Mouse (Mus musculus) Muller cell, postnatal 12 days (primary cell): ENCODE measurements around the gene Pigz.

Source experiments
- DNase-seq: peaks from one replicate; pipeline ENCODE4 v3.0.0-alpha.2; 2015; ENCODE audit errors: inconsistent ontology term

The Pigz gene

DNA sequence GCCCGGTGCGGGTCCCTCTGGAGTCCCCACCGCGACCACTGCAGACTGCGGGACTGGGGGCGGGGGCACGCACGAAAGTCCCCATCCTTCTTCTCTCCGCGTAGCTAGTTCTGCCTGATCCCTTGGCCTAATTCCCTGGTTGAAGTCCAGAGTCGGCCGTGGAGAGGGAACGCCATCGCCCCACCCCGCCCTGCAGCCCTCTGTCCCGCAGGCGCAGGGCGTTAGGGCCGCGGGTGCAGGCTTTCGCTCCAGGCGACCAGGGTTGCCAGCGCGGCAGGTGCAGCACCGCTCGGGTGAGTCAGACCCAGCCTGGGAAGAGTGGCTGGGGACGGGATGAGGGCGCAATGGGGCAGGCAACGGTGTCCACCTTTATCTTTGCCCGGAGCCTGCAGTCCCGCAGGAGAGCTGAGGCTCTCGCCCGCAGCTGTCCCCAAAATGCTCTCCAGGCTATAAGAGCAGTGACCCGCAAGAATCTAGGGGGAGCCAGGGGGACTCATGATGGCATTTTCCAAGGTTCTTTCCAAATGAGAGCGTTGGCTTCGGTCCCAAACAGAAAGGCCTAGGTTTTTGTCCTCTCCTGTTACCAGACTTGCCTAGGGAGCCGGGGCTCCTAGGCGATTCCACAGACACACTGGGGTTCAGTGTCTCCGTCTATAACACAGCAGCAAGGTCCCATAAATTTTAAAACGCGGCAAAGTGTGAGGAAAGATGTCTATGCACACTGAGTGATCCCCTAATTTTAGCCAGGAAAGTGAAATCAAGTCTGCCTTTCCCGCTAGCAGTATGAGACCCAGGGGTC is at the start of gene Pigz:
Gene Pigz, plus strand, starts transcription at position 101 of the 799 bp plus-strand sequence.
- peak; percentile 79 for DNase-seq

DNA sequence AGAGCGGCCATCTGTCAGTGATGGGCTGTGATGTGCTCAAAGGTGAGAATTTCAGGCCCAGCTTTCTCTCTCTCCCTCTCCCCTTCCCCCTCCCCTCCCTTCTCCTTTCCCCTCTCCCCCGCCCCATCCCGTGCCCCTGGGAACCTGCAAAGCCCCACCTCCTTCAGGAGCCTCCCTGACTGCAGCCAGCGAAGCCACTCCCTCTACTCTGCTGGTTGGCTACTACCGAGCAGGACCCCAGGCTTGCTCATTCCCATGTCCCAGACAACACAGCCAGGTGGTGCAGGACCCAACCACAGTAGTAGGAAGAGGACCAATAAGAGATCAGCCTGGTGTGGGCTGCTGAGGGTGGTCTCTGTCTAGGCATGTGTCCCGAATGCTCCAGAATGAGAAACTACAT is 49.7 kb upstream of the Pigz start:
- DNase-seq, result no peak

DNA sequence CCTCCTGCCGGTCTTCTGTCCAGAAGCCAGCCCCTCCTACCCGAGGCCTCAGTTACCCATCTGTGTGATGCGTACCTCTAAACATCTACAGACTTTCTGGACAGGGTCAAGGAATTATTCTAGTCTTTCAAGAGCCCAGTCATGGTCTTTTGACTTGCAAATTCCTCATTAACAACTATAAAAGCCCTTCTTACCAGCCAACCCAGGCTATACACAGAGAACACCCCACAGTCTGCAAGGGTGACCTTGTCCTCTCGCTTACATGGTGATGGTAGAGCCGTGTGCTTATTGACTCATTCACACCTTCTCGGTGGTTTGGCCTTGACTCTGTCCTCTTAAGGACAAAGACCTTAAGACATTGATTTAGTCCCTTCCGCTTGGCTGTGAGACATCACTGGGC is 42.7 kb upstream of the Pigz start:
- no peak for DNase-seq

DNA sequence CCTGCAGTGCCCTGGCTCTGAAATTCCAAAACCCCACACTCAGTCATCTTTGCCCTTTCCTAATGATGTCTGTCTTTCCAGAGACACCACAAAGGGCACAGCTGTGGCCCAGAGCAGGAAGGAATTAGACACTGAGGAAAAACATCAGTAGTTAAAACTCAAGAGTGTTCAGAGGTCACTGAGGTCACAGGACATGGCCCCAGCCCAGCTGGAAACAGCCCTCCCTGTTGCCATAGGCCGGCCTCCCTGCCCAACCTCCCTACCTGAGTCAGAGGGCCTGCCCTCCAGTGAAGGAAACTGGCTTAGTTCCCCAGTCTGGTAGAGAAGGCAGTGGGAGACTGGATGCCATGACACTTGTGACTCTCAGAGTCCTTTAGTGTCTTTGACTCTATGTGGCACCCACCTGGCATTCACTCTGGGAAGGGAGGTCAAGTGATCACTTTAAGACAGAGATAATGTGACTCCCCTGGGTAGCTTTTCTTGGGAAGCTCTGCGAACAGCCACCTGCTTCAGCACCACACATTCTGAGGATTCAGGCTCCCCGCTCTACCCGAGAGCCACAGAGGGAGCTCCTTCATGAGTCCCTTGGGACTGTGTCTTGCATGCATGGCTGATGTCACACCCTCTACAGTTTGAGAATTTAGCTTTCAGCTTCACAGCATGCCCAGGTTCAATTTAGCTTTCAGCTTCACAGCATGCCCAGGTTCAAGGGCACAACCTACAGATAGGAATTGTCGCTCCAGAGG is 40.1 kb upstream of the Pigz start:
- DNase-seq, result no peak

DNA sequence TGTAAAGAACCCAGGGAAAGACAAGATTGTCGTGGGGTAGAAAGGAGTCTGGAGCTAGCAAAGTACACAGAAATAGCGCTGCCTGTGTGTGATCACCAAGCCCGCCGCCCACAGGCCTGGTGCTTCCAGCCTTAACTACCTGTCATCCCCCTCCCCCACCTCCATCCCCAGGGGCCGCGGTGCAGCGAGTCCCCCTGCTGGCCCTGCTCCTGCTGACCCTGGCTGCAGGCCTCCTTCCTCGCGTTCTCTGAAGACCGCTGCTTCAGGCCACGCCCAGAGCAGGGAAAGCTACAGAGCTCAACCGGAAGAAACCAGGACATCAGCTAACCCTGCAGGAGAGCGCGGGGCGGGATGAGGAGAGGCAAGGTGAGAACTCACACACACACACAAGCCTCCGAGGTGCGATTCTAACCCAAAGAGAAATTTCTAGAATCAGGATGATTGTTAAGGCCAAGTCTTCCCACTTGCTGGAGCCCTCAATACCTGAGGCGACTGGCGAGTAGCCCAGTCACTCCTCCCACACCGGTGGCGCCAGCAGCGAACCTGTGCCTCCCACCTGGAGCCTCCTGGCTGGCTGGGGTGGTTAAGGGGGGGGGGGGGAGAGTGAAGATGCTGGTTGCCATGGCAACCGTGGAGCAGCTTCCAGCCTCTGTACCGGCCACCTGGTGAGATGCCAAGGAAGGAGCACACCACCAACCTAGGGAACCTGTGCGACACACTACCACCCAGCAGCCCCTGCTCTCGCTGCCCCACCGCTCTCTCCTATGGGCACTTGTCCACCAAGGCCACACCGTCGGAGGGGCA is 36.5 kb upstream of the Pigz start:
- DNase-seq, result no peak

DNA sequence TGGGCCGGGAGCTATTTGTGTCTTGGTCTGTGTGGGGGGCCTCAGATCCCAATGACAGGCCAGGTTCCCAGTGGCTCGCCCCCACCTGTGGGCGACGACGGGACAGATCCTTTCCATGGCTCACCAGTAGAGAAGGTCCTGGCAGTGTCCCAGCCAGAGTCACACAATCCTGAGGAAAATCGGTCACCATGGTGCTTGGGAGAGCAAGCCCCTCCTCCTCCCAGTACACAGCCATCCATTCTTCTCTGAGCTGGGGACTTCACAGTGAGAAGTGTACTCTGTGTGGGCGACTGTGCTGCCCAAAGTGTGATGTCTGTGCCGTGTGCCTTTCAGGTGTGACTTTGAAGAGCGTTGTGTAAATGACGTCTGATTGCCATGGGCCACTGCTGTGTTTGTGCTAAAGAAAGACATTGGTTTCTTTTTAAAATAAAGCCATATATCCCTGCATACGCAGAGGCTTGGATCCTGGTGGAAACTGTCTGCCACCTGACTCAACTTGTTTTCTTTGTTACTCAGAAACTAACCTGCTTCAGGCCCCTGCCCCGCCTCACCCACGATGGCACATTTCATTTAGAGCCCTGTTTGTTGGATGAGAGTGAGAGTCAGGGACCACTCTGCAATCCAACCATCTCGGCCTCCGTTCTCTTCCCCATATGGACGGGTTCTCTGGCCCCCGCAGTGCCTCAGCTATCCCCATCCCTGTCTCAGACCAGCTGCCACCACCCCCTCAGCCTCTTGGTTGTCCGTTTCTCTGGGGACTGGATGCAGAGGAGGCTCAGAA is 34.9 kb upstream of the Pigz start:
- peak; percentile 62 for DNase-seq

DNA sequence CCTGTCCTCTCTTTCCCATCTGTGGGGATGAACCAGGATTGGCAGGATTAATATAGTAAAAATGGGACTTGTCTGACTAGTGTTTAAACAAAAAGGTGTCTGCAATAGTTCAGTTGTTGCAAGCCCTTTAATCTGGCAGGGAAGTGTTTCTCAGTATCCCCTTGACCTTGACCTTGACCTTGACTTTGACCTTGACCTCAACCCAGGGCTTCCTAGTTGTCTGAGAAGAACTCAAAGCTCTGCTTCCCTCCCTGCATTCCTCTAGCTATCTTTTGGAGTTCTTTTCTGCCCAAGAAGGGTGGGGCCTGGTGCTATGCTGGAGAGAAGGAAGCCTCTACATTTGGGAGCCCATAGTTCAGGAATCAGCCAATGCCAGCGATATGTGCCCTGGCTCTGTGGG is 31.8 kb upstream of the Pigz start:
- no peak for DNase-seq

DNA sequence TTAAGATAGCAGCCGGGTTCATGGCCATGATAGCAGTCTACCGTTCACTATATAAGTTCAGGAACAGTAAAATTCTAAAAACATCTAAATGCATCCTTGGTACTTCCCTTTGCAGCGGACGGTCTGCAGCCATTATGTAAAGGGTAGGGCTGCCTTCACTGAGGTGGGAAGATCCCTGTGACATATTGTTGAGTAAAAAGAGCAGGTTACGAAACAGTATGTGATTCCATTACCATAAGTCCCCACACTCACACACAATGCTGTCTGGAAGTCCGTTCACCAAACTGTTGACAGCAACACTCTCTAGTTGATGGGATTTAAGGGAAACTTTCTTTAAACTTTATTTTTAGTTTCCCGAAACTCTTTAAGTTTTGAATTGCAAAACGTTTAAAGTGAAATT is 30.4 kb upstream of the Pigz start:
- no peak for DNase-seq

DNA sequence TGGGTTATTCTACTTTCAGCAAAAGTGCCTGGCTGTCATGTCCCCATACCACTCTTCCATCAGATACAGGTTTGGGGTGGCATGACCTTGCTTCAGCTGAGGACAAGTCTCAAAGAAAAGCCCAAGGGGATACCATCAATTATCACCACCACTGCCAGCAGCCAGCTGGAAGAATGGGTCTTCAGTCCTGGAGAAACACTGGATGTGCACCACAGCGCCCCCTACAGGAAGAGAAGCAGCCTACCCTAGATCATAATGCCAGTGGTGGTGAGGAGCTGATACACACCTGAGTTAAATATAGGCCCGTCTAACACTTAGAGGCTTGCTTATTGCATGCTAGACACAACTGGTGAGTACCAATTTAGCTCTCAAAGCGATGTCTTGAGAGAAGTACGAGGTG is 28.3 kb upstream of the Pigz start:
- no peak for DNase-seq

DNA sequence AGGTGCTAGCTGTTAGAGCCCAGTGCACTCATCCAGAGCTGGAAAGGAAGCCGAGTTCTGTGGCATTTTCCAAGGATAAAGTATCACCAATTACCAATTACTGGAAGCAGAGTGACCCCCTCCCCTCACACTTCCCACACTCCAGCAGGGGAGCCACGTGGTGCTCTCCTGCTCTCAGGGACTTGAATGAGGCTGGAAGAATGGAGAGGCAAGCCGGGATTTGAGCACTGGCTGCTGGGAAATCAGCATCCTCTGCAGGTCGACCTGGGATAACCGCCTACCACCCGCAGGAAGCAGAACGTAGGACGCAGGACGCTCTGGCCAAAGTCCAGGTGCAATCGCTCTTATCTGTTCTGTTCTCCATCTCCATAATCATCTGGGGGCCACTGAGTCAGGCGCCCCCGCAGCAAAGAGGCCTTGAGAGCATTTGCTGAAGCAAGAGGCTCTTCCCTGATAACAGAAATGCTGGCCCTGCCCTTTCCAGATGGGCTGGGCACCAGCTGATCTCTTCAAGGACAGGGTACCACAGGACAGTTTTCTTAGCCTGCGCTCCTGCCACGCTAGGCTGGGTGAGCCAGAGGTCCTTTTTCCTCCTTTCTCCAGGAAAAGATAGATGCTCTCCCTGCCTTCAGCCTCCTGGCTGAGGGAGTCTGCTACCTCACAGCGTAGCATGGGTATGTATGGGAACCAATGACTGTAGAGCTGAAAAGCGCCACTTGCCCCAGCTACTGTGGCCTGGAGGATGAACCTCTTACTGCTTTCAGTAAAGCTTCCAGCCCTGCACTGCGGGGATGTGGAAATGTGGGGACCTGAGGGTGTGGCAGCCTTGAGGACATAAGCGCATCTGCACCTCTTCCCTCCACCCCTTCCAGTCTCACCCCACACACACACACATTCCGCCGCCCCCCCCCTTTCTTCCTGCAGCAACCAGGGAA is 27.5 kb upstream of the Pigz start:
- DNase-seq, result no peak

DNA sequence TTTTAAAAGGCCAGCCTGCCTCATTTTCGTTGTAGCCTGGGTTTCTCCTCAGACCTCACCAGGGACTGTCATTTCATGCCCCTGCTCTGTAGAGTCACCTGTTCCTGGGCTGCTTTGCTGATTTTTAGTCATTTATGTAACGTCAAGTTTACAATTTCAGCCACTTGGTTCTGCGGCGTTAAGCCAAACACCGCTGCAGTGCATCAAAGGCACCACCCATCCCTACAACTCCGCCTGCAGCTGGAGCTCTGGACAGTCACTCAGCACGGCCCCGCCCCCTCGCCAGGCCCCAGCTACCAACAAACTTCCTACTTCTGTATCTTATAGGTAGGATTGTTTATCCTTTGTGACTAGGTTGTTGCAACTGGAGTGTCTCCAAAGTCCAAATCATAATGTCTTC is 26.8 kb upstream of the Pigz start:
- DNase-seq, result no peak

DNA sequence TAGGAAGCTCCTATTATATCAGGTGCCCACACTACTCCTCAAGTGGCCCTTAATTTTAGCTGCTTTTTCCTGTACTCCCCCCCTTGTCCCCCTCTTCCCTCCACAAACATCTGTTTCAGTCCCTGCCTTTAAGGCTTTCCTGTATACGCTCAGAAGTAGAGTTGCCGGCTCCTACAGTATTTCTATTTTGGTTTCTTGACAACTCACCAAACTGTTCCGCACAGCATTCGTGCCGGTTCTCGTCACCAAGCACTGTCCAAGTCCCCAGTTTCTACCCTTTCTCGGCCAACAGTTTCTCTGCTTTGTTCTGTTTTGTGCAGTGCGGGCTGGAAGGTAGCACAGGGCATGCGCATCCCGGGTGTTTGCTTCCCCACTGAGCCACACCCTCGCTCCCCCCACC is 24.7 kb upstream of the Pigz start:
- no peak for DNase-seq

DNA sequence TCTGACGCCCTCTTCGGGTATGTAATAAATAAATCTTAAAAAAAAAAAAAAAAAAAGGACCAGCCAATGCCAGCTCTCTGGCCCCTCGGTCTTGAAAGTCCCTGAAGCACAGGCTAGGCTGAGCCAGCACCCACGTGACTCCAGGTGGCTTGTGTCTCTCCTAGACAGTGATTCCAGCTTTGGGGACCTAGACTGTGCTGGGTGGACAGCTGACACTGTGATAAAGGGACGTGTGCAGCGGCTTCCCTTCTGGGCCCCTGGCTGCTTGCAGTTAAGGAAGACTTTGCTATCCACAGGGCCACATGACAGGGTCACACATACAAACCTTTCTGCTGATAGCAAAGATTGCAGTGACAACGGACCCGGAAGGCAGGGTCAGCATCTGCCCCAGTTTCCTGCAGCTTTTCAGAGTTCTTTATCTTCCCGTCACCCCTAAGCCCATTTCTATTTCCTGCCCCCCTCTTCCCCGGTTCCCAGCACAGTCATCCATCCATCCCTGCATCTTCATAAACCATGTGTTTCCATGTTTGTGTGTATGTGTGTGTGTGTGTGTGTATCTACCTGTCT is 23.3 kb upstream of the Pigz start:
- DNase-seq, result no peak

DNA sequence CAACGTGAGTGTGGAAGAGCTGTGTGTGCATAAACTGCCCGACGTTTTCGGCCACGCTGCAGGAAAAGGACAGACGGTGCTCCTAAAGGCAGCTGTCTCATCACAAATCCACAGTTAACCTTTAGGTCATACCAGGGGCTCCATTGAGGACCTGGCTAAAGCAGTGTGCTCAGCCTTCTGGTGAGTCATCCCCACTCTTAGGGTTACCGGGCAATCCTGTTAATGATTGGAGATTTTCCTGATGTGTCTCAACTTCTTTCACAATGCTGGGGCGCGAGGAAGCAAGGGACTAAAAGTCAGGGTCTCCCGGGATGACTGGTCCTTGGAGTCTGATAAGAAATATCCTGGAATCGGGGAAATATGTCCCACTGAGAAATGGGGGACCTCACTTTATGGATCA is 15.9 kb upstream of the Pigz start:
- no peak for DNase-seq

DNA sequence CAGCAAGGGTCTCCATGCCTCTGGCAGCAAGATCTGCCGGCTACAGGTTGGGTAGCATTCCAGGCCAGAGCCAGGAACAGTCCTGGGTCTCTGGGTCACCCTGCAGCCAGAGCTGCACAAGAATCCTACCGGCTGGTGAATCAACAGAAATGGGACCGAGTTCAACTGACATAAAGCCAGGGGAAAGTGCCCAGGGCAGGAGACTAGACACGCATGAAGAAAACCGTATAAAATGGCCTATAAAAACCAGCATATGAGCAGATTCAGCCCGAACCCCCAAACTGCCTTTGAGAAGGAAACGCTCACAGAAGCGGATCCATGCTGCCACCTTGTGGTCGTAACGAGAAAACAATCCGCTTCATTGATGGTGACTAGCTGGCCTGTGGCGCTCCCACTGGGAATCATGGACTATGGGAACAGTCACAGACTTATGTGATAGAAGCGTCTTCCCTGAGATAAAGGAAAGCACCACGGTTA is 15.4 kb upstream of the Pigz start:
- DNase-seq, result peak; percentile 71

DNA sequence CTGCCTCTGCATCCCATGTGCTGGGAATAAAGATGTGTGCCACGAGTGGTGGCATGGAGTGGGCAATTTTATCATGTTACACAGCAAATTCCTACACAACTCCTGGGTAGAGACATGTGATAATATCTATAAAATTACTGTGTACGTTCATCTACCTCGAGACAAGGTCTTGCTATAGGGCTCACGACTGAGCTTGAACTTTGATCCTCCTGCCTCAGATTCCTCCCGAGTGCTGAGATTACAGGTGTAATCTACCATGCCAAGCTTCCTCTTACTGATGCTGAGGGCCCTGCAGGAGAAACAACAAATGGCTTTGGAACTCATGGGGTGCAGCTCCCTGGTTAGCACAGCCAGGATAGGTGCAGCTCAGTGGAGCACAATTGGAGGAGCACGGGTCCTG is 9.3 kb upstream of the Pigz start:
- no peak for DNase-seq

DNA sequence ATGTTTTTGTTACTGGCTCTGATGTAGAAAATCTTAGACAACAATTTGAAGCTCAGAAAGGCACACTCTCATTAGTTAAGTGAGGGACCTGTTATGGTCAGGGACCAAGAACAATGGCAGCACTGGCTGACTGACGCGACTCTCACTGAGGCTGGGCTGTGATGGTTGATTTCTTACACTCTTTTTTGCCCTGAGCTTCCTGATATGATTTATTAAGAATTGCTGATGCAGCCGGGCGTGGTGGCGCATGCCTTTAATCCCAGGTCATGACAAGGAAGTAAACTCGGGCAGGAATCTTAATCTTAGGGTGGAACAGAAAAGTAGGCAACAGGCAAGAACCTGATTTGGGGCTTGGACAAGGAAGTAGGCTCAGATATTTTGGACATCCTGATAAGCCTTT is 7.6 kb upstream of the Pigz start:
- DNase-seq, result no peak

DNA sequence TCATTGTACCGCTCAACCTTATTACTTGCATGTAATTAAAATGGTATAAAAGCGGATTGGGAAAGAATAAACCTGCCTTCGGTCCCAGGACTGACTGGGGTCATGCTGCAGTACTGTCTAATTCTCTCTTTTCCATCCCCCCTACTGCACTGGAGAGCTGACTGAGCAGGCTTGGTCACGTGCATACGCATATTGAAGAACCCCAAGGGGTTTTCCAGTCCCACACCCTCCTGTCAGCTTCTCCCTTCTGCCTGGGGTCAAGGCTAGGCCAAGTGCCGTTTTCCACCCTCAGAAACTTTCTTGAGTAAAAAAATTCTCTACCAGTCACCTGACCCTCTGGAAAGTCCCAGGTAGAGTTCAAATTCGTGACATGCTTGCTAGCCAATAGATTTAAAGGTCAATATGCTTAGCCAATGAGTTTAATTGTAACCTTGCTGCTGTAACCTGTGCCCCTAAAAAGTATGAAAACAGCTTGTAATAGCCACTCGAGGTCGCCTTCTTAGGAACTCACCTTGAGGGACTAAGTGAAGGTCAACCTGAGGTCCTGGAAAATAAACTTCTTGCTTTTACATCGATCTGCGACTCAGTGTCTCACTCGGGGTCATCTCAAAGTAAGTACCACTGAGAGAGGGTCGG is 7.0 kb upstream of the Pigz start:
- no peak for DNase-seq

DNA sequence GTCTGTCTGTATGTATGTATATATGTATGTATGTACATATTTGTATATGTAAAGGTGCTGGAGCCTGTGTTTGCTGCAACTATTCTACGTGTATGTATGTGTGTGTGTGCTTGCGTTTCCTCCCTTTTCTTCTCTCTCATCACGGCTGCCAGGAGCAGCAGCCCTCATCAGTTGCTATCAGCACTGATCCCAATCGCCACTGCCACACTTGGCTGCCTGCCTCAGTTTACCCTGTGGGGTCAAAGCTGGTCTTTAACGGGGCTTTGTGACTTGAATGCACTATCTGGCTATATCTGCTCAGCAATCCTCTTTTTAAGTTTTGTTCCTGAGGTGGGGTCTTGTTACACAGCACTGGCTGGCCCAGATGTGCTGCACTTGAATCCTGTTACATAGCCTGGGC is 6.2 kb upstream of the Pigz start:
- no peak for DNase-seq

DNA sequence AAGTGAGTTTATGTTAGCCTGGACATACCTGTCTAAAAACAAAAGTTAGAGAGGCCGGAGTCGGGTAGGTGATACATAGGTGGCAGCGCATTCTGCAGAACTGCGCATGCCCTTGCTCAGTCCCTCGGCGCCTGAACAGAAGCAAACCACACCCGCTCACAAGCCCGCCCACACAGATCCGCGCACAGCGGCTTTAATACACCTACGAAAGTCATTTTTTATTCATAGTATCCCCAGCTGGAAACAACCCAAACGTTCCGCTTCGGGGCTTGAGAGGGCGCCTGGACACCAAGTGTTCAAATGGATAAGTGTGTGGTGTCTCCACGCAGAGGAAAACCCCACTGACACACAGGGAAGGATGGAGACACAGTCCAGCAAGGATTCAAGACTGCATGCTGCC is 2.3 kb upstream of the Pigz start:
- no peak for DNase-seq
